Mouse (Mus musculus) thymus, adult 2 months (tissue): ENCODE measurements around the gene Hepacam. TPM values are rescaled to one million over a fixed set of nuclear protein-coding genes. Genes with fewer than 3 reads are reported as not detected.

Experiments used
- DNase-seq: peaks from one replicate; pipeline ENCODE4 v3.0.0; 2021
- H3K27ac ChIP-seq: fragments of 200-500 bp; 2 replicates; pipeline ENCODE4 v1.5.1; 2012; ENCODE audit warnings: low read length, control low read depth; ENCODE audit not compliant: control insufficient read depth, insufficient read depth
- H3K27me3 ChIP-seq: fragments of 200-500 bp; 2 replicates; pipeline ENCODE4 v1.6.1; 2012; ENCODE audit warnings: mild to moderate bottlenecking, low read length, moderate library complexity, mixed read lengths; ENCODE audit not compliant: control insufficient read depth, insufficient read depth
- H3K36me3 ChIP-seq: fragments of 200-500 bp; 2 replicates; pipeline ENCODE4 v1.6.1; 2012; ENCODE audit warnings: mild to moderate bottlenecking, low read length, moderate library complexity; ENCODE audit not compliant: control insufficient read depth, insufficient read depth
- H3K4me1 ChIP-seq: fragments of 200-500 bp; replicated peaks from 2 replicates; pipeline ENCODE4 v1.6.1; 2012; ENCODE audit warnings: low read length; ENCODE audit not compliant: control insufficient read depth, insufficient read depth
- H3K4me3 ChIP-seq: fragments of 200-500 bp; 2 replicates; pipeline ENCODE4 v1.5.1; 2012; ENCODE audit warnings: mild to moderate bottlenecking, low read length, control low read depth, moderate library complexity; ENCODE audit not compliant: control insufficient read depth, insufficient read depth
- CTCF ChIP-seq: fragments of 200-500 bp; IDR thresholded peaks from 2 replicates; pipeline ENCODE4 v1.5.1; 2012; ENCODE audit warnings: mild to moderate bottlenecking, control low read depth, low read length, moderate library complexity, borderline replicate concordance; ENCODE audit not compliant: control insufficient read depth, poor library complexity, insufficient read depth; ENCODE audit errors: extremely low read depth
- POLR2A ChIP-seq: fragments of 200-500 bp; IDR thresholded peaks from 2 replicates; pipeline ENCODE4 v1.6.1; 2012; ENCODE audit warnings: mild to moderate bottlenecking, low read length, control low read depth, moderate library complexity; ENCODE audit not compliant: control insufficient read depth, poor library complexity, insufficient read depth; ENCODE audit errors: extremely low read depth
- WGBS: fragments of 180-500 bp; shearing (Covaris S2); methylation state at CpG from one replicate; pipeline ENCODE4 v1.1.7; 2018; 5-methylcytosine and 5-hydroxymethylcytosine counted together
- polyA plus RNA-seq: library from polyadenylated mRNA; depleted of rRNA; stranded (reverse); fragments of >200 nt; gene quantifications from 2 replicates; pipeline ENCODE4 v1.2.3, GENCODE M21; 2012

The Hepacam gene
- polyA plus RNA-seq, 1 experiment: 0.09 TPM

DNA sequence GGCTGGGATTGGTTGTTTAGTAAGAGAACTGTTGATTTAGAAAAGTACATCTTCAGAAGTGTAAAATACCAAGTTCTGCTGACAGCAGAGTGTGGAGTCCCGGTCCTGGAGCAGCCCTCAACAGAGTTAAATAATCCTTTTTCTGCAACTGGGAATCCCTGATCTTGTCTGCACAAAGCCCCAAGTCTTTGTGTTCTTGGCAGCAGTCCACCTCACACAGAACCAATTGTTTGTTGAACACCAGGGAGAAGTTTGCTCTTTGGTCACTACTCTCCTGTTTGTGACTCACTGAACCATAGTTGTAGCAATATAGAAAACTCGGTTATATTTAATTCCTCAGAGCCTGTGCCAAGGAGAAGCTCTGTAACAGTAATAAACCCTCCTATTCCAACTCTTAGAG, 15.9 kb upstream of the Hepacam start:
- no peak for TF ChIP-seq CTCF
- TF ChIP-seq POLR2A: no peak
- WGBS: 84% methylated on average over 2 of the region's 2 CpGs
- no peaks in the 10 kb centered on the region for H3K27me3 ChIP-seq
- no peak overlapping the region for H3K4me3 ChIP-seq
- no peaks in the 10 kb centered on the region for H3K36me3 ChIP-seq
- H3K27ac ChIP-seq: no peak overlapping the region
- peaks cover 8% of the 10 kb centered on the region for H3K4me1 ChIP-seq
- DNase-seq: no peak

DNA sequence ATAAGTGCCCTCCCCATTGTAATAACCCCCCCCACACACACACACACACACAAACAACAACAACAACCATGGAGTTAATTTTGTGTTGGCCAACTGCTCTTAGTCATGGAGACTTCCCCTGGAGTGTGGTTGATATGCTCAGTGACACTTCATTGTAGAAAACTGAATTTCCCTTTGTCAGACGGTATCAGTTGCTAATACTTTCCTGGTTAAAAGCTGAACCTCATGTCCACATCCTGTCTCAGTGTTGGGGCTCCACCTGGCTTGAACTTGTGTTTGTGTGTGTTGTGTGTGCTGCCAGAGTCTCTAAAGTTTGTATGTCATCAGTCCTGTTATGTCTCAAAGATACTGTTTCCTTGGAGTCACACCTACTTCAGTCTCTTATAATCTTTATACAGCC, 12.7 kb upstream of the Hepacam start:
- Histone ChIP-seq H3K27me3 (no peaks in the 10 kb centered on the region), H3K36me3 (no peaks in the 10 kb centered on the region), H3K4me1 (peaks cover 3% of the 10 kb centered on the region; the same call in 1 of the 2 replicates), H3K27ac (no peak overlapping the region), H3K4me3 (no peak overlapping the region)
- WGBS: 15% methylated on average over 1 of the region's 1 CpGs
- TF ChIP-seq POLR2A: no peak
- TF ChIP-seq CTCF: no peak
- DNase-seq: no peak

DNA sequence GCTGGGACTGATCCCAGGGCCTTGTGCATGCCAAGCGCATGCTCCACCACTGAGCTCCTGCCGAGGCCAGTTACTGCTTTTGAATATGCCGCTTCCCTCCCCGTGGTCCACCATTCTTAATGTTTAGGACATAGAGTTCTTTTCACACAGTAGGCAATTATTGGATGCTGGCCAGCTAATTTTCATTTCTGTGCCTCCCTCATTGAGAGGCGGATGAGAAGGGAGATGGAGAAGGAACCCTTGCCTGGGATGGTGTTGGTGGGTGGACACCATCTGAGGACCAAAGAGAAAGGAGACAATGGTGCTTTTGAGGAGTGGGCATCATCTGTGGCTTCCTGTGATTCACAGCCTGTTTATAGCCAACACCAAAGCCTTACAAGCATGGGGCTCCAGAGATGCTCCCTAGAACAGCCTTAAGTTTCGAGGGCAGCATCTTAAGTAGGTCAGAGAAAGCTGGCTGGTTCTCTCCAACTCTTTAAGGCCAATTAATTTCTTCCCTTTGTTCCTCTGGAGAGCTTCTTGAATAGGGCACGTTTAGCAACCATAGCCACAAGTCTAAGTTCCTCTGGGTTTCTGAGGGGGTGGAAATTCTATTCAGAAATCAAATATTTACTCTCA, 8.3 kb upstream of the Hepacam start:
- WGBS: 91% methylated on average over 7 of the region's 7 CpGs
- no peak for TF ChIP-seq POLR2A
- no peak for TF ChIP-seq CTCF
- H3K27me3 ChIP-seq: no peaks in the 10 kb centered on the region
- peaks cover 3% of the 10 kb centered on the region; the same call in 1 of the 2 replicates for H3K4me1 ChIP-seq
- DNase-seq: no peak
- no peaks in the 10 kb centered on the region for H3K36me3 ChIP-seq
- no peak overlapping the region for H3K27ac ChIP-seq
- no peak overlapping the region for H3K4me3 ChIP-seq

DNA sequence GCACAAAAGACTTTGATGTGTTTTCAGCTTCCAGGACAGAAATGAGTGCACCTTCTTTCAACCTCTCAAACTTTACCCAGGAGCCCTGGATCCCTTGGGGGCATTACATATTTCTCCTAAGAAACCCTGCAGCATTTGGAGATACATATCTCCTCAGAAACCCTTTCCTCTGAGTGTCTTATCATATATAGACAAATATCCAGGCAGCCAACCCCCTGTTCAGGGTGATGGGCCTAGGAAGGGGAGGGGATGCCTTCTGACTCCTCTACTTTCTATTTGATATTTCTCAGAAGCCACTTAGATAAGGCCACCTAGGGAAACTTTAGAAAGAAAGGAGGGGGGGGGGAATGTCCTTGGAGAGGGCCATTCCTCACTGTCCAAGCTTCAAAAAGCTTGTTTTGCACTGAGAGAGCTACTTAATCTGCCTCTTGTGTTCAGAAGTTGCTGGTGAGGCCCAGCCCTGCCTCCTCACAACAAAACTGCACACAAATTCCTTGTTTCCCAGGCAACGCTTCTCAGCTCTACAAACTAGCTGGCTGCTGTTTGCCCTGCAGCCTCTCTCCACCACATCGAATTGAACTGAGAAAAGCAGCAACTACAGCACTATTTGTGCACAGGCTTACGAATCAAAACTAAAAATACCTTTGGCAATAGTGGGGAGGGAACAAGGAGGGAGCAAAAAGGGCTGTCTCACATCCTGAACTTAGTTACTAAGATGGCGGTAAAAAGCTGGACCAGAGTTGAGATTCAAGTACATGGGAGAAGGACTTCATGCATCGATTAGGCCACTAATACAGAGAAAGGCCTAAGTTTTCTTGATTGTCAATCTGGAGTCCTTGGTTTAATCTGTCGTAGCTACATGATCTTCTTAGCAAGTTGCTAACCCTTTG, 7.6 kb upstream of the Hepacam start:
- WGBS: 88% methylated on average over 6 of the region's 6 CpGs
- Histone ChIP-seq H3K27ac (no peak overlapping the region), H3K4me1 (peaks cover 3% of the 10 kb centered on the region; the same call in 1 of the 2 replicates), H3K27me3 (no peaks in the 10 kb centered on the region), H3K36me3 (no peaks in the 10 kb centered on the region), H3K4me3 (no peak overlapping the region)
- DNase-seq: no peak
- no peak for TF ChIP-seq POLR2A
- no peak for TF ChIP-seq CTCF

DNA sequence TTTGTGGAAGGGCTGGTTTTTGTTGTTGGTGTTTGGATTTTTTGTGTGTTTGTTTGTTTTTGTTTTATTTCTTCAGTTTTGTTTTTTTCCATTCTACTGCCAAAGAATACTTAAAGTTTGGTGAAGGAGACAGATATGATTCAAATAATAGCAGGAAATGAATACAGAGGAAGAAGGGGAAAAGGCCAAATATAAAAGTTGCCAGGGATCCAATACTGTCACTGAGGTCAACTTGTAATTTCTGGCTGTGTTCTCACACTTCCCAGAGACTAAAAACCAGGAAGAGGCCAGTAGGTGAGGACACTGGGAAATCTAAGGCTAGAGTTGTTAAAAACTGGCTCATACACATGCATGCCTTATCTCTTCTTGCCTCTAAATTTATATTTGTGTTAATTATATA, 5.1 kb upstream of the Hepacam start:
- no peak for TF ChIP-seq POLR2A
- TF ChIP-seq CTCF: no peak
- DNase-seq: no peak

DNA sequence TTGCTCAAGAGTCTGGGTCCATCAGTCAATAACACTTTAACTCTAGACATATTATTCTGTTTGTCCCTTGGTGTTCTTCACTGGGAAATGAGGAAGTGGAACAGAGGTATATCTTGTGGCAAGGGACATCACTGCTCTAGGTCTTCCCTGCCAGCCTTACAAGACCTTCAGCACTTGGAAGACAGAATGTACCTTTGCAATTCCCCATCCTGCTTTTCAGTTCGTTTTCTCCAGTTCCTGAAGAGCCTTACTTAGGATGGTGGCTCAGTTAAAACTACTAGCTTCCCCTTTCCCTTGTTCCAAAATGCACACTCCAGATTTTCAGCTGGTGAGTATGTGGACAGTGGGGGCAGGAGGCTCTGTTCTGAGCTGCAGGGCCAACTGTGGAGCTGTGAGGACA, 4.3 kb upstream of the Hepacam start:
- WGBS: 50% methylated on average over 1 of the region's 1 CpGs
- Histone ChIP-seq H3K4me3 (no peak overlapping the region), H3K27ac (no peak overlapping the region), H3K27me3 (no peaks in the 10 kb centered on the region), H3K36me3 (no peaks in the 10 kb centered on the region), H3K4me1 (peaks cover 3% of the 10 kb centered on the region; the same call in 1 of the 2 replicates)
- DNase-seq: no peak
- TF ChIP-seq CTCF (no peak), POLR2A (no peak)

More for the DNA sequence above, 5.1 kb upstream of the Hepacam start:
- Histone ChIP-seq H3K4me3 (no peak overlapping the region), H3K4me1 (peaks cover 3% of the 10 kb centered on the region; the same call in 1 of the 2 replicates), H3K36me3 (no peaks in the 10 kb centered on the region), H3K27ac (no peak overlapping the region), H3K27me3 (no peaks in the 10 kb centered on the region)
